Mouse (Mus musculus) kidney, postnatal 25 days (tissue): ENCODE results near the gene Acot4.

Experiments used
- DNase-seq, 2 experiments: peaks; one replicate each; pipeline ENCODE4 v3.0.0; 2021; ENCODE audit warnings: mixed read lengths in 2 of 2

The Acot4 gene

DNA sequence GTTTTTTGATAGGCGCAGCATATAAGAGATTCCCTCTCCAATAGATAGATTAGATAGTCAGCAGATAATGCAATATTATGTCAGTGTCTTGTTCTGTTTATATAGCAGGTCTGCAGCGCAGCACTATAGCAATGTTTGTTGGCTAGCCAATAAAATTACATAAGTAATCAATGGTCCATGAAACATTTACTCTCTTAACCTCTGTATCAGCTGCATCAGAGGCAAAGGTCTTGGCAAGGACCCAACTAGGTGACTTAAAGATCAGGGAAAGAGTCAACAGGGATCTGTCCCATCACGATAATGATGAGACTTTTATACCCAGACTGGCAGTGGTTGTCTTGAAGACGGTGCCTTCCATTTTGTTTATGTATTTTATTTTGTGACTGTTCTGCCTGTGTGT lies 5.3 kb upstream of the Acot4 start:
- no peak for DNase-seq

DNA sequence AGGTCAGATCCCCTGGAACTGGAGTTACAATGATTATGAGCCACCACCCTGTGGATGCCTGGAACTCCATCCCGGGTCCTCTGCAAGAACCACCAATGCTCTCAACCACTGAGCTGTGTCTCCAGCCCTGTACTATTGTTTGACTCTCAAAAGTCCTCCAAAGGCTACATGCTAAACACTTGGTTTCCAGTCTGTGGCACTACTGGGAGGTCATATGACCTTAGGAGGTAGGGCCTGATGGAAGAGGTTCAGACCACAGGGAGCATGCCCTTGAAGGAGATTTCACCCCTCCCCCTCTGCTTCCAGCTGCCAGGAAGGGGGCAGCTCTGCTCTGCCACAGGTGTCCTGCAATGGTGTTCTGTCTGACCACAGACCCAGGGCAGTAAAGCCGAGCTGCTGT lies 4.9 kb upstream of the Acot4 start:
- peak in 1 of 2 experiments; percentile 51 for DNase-seq

DNA sequence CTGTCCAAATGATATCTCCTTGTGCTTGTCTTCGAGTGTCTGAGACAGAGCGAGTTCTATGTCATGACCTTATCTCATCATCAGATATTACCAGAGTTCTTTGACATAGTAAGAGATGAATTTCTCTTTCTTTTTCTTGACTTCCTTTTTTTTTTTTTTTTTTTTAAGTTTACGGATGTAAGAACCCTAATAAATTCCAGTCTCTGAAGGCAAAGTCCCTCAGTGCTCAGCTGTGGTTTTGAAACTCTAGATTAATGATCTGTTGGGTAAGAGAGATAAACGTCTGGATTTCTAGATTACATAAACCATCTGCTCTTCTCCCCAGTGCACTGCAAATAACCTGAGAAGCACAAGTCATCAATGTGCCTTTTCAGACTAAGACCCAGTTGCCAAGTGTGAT lies 4.1 kb upstream of the Acot4 start:
- DNase-seq = no peak

DNA sequence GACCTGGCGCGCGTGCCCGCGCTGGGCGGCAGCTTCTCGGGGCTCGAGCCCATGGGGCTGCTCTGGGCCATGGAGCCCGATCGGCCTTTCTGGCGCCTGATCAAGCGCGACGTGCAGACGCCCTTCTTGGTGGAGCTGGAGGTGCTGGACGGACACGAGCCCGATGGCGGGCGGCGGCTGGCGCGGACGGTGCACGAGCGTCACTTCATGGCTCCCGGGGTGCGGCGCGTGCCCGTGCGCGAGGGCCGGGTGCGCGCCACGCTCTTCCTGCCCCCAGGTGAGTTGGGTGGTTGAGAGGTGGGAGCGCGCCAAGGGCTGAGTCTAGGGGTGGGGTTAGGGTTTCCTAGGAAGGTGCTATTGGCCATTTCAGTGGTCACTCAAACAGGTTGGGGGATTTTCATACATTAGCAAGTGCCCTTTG lies 522 bp downstream of the Acot4 start, which contains the start of gene Gm49366:
Gm49366 (plus strand) TSS at position 245 of the 421 bp plus-strand sequence.
- DNase-seq = peak; percentile 63 to 88

DNA sequence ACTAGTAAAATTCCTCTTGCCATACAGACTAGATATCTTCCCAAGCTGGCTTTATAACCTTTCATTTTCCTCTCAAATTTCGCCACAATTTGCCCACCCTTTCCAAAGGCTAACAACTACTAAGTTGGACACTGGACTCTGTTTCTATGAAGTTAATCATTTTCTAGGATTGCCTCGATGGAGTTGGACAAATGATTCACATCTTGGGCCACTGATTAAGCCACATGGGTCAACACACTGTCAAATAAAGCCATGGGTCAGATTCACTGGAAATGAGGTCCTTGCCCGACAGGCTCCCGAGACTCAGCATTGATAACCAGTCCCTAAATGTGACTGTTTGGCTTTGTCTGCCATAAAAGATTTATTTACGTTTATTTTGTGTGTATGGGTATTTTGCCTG lies 4.1 kb downstream of the Acot4 start:
- DNase-seq = peak; percentile 59 to 75

DNA sequence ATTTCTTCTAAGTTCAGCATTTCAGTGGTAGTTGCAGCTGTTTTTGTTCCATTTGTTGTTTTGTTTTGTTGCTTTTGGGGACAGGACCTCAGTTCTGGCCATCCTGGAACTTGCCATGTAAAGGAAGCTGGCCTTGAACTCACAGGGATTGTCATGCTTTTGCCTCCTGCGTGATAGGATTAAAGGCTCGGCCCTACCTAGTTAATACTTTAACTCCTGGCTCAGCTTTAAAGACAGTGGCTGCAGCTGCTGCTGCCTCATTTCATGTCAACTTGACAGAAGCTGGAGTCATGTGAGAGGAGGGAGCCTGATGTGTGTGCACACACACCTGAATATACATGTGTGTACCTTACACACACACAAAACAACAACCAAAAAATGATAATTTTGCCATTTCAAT lies 5.9 kb downstream of the Acot4 start:
- peak; percentile 51 to 59 for DNase-seq

DNA sequence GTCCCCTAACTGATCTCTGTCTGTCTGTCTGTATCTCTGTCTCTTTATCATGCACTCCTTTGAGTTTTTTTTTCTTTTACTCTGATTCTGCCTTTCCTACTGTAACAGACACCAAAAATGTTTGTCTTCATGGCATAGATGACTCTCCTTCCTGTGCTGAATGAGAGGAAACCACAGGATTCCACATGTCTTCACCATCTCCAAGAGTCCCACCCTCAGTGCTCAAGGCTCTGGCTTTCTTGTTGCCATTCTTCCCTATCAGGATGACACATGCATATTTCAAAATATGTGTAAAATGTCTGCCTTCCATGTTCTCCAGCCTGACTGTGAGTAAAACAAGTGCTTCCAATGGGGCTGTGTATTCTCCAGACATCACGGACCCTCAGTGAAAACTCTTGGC lies 8.7 kb downstream of the Acot4 start:
- no peak for DNase-seq

DNA sequence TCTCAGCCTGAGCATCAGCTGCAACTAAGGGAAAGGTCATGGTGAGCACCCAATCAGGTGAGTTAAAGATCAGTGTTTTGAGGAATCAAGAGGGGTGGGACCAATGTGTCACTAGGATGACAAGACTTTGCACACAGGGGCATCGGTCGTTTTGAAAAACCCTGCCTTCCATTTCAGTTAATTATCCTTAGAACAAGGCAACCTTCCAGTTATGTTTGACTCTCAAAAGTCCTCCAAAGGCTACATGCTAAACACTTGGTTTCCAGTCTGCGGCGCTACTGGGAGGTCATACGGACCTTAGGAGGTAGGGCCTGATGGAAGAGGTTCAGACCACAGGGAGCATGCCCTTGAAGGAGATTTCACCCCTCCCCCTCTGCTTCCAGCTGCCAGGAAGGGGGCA lies 12.6 kb downstream of the Acot4 start:
- peak; percentile 62 to 83 for DNase-seq

DNA sequence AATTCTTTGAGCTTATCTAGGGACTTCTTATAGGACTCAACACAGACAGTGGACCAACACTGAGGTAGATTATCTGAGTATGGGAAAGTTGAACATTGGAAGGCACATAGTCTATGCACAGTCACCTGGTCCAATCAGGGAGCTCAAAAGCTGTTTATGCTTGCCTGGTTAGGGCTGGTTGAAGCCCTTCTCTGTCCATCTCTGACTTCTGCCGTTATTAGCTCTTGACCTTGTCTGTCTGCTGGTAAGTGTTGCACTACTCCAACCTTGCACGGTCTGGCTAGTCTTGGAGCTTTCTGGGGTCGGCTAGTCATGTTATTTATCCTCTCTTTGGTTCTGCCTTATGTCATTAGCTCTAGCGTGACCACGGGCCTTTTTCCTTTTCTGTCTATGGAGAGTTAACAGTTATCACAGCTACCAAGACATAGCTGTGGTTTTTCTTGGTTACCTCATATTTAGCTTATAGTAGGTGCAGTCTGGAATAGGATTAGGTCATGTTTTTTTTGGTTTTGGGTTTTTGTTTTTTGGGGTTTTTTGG lies 13.8 kb downstream of the Acot4 start, which contains the start of gene Acot3:
Acot3 (plus strand) TSS at position 208 of the 538 bp plus-strand sequence.
- DNase-seq = peak in 1 of 2 experiments; percentile 63

DNA sequence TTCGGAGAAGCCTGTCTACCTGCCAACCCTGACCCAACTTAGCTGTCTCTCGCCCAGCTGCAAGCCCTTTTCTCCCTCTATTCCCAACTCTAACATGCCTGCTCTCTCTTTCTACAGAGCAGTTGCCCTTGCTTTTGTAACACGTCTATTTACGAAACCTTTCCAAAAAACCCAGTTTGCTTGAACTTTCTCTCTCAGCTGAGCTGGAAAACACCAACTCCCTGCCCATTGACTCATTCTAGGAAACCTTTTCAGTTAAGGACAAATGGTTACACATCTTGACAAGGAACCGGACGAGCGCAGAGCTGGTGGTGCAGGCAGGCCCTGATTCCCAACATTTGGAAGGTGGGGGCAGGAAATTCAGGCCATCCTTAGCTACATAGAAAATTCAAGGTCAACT lies 14.4 kb downstream of the Acot4 start:
- DNase-seq = no peak

DNA sequence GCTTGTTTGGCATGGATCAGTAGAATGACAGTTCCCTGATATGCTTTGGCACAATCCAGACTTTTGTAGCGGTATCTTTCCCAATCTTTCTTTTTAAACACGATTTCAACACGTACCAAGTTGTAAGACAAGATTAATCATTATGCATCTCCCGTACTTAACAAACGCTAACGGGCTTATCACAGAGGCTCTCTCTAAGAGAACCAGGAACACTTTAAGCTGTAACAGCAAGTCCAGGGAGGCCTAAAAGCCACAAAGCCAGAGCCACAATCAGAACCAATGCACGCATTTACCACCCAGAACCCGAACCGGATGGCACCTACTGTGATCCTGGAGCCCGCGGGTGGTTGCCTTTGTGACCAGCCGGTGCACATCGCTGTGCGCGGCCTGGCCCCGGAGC lies 15.0 kb downstream of the Acot4 start:
- DNase-seq = peak in 1 of 2 experiments; percentile 40

DNA sequence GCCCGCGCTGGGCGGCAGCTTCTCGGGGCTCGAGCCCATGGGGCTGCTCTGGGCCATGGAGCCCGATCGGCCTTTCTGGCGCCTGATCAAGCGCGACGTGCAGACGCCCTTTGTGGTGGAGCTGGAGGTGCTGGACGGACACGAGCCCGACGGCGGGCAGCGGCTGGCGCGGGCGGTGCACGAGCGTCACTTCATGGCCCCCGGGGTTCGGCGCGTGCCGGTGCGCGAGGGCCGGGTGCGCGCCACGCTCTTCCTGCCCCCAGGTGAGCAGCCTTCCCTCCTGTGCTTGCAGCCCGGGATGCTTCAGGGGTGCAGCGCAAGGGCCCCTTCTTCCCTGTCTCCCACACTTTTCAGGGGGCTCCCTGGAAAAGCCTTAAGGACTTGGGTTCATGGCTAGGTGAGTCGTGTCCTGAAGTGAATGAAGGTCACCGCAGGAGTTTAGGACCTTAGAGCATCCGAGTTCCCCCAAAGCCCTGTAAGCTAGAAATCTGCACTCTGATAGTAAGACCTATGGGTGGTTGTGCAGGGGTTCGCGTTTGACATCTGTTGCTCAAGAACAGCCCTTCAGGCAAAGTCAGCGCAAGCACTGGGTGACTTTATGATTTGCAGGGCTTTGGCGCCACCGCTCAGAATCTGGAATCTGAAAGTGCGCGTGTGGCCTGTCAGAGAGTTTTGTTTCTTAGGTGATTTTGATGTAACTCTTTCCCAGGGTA lies 15.7 kb downstream of the Acot4 start:
- peak; percentile 66 to 78 for DNase-seq

DNA sequence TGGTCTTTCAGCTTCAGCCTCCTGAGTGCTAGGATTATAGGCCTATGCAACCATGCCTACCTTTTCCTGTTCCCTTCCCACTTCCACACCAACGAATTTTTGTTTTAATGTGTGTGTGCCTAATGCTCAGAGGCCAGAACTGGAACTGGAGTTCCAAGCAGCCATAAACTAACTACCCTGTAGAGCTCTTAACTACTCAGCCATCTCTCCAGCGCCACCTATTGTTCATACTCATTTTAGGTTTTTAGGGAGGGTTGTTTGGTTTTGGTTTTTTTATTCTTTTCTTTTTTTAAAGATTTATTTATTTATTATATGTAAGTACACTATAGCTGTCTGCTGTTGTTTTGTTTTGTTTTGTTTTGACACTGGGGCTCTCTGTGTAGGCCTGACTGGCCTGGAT lies 22.8 kb downstream of the Acot4 start:
- no peak for DNase-seq

DNA sequence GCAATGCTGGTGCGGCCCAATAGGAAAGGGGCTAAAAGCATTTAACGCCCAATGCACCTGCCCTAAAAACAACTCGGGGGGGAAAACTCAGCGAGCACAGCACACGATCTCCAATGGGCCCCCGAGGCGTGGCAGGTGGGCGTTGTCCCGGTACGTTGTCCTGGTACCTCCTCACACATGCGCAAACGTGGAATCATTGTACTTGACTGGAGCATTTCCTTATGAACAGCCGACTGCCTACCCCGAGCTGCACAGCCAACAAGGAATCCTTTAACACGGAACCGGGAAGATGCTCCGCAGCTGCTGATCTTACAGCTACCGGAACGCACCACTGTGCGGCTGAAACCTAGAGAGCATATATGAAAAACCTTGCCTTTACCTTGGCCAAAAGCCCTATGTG lies 24.2 kb downstream of the Acot4 start:
- DNase-seq = no peak

DNA sequence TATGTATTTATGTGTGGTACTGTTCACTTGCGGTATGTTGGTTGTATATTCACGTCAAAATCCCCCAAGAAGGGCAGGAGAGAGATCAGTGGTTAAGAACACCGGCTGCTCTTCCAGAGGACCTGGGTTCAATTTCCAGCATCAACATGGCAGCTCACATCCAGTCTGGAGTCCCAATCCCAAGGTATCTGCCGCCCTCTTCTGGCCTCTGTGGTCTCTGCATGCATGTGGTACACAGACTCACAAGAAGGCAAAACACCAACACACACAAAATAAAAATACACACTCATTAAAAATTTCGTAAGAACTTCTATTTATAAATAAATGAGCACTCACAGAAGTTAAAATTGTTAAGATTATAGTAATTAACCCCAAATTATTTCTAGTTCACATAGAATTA lies 25.0 kb downstream of the Acot4 start:
- peak; percentile 46 to 57 for DNase-seq

DNA sequence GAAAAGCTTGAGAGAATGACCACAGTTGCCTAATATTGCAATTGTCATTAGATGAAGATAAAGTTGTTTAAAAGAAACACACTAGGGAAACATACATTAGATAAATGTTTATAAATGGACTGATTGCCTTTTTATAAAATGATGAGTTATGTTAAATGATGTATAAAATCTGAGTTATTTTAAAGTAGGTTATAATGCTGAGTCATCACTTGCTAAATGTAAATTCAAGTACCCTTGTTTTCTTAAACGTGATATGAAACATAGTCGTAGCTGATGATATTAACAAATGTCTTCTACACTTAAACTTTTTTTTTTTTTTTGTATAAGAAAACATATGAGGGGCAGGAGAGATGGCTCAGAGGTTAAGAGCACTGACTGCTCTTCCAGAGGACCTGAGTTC lies 25.7 kb downstream of the Acot4 start:
- DNase-seq = no peak

DNA sequence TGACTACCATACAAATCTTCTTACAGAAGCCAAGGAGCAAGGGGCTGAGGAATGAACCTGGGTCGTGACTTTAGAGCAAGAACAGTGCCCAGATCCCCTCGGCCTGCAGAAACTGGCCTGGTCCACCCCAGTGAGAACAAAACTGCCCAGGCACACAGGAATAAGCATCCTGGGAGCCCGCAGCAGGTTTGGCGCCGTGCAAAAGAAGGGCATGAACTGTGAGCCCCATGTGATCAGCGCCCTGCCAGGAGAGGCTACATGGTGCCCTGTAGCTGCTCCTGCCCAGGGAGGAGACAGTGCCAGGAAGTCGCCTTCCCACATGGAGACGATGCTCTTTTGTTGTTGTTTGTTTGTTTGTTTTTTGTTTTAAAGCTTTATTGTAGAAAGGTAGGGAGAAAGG lies 26.4 kb downstream of the Acot4 start:
- peak; percentile 58 to 85 for DNase-seq

DNA sequence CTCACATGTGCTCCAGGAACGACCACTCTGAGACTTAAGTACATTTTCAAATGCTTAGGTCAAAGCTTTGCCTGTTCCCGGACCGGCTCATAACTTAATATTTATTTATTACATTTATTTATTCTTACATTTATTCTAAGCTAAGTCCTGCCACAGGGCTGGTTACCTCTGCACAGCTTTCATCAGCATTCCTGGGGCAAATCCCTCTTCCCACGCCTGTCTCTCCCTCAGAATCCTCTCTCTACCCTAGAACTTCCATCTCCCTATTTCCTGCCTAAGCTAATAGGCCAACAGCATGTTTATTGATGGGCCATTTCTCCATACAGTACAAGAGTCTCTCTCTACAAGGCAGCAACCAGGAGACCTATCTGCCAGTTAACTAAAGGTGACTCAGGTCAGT lies 29.6 kb downstream of the Acot4 start:
- DNase-seq = no peak

DNA sequence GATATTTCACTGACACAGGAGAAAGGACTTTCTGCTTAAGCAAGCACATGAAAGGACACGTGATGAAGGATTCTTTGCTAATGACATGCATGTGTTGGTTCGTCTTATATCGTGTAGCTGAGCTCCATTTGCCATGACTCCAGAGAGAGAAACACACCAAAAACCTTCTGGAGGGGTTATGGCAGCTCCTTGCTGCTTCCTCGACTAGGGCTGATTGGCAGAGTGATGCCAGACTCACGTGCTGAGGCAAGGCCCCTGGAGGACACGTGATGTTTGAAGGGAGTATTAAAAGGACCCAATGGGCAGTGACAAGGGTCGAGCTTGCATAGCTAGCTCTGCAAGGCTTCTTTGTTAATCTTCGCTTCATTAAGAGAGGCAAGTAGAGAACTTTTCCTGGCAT lies 30.1 kb downstream of the Acot4 start:
- DNase-seq = no peak

DNA sequence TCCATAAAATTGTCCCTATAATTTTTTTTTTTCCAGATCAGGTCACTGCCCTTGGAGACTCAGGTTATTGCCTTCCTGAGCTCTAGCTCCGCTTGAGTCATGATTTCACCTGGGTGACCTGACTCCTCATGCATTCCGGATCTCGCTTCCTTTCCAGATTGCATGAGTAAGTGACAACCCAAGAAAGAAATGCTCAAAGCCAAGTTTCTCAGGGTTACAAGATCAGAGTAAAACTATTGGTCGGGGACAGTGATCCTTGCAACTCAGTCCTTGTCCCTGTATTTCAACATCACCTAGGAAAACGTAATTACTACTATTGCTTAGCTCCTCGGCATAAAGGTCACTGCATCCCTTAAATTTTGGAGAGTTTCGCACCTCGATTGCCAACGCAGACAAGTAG lies 30.8 kb downstream of the Acot4 start, which contains the start of gene Acot5:
Acot5 (plus strand) TSS at position 340 of the 400 bp plus-strand sequence.
- no peak for DNase-seq

DNA sequence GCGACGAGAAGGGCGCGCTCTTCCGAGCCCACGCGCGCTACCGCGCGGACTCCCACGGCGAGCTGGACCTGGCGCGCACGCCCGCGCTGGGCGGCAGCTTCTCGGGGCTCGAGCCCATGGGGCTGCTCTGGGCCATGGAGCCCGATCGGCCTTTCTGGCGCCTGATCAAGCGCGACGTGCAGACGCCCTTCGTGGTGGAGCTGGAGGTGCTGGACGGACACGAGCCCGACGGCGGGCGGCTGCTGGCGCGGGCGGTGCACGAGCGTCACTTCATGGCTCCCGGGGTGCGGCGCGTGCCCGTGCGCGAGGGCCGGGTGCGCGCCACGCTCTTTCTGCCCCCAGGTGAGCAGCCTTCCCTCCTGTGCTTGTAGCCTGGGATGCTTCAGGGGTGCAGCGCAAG lies 31.4 kb downstream of the Acot4 start:
- peak; percentile 43 to 76 for DNase-seq

DNA sequence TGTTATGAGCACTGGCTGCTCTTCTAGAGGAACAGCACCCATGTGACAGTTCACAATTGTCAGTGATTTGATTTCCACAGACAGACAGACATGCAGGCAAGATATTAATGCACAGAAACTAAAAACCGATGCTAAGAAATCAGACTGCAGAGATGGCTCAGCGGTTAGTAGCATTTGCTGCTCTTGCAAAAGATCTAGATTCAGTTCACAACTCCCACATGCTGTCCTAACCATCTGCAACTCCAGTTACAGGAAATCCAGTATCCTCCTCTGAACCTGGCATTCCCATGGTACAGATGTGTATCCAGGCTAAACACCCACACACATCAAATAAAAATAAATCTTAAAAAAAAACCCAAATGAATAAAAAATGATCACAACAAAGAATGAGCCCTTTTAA lies 33.5 kb downstream of the Acot4 start:
- DNase-seq = no peak

DNA sequence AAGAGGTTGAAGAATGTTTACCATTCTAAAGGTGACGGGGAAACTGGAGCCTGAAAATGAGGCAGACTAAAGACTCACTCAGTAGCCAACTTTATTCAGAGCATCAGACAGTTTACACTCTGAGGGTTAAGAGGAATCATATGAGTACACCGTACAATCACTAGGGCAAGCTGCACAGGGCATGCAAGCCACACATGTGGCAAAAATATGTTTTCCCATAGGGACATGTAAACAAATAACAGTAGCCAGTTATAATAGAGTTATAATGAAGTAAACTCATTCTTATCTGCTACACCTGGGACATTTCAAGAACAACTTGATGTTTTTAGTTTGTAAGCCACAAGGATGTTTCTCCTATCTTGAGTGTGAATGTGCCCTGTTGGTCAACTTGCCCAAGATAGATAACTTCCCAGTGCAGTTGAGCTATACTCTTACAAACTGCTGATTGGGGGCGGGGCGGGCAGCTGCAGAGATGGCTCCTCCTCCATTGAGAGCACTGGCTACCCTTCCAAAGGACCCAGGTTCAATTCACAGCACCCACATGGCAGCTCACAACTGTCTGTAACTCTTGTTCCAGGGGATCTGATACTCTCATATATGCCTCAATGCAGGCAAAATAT lies 39.3 kb downstream of the Acot4 start:
- no peak for DNase-seq

DNA sequence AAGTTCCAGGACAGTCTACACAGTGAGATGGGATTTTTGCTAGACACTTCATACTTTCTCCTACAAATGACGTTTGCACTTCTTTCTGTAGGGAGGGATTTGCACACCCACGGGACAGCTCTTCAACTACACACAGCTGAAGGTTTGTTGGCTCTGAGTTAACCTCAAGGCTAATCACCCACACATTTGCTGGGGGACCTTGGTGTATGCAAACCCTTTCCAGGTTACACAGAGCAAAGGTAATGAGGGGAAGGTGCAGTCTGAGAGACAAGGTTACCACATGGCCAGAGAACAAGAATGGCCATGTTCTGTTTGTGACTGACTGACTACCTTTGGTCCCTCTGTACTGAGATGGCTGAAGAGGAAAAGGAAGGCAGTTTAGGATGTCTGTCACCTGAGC lies 45.7 kb downstream of the Acot4 start:
- no peak for DNase-seq
